Comparison of ENCODE assay signal across 9 mouse cellular contexts in the genomic region with DNA sequence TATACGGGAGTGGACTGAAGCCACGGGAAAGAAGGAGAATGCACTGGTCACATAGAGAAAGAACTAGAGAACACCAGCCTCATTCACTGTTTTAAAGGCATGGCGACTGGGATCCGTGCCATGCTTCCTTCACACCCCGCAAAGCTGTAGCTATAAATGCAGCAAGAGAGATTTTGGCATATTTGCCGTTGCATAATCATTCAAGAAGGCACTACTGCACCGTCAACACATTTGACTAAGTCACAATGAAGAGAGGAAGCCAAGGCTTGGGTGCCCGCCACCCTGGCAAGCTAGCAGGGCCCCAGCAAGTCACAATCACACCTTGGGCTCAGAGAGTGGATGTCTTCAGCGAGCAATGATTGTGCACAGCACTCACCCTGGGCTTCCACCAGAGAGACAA.
DNase-seq lines count a peak whose midpoint lies in the region; ATAC-seq and TF ChIP-seq lines count a peak whose summit lies in the region.
"Had no signal": no experiment of that assay in that cellular context is flagged by ENCODE, and none has a peak within 500 bp of the region (broad histone marks: within the 10 kb centered on the region; RNA-seq: fewer than 3 reads in every experiment).

No protein-coding gene starts in this region.

- peak; percentile 7 for DNase-seq in gastrocnemius, postnatal 25 days
- no peak for DNase-seq in gastrocnemius, adult 8-10 months (ENCODE audit: low spot score in 2 of 2)
- peak; percentile 73 for DNase-seq in cerebellum, adult 9-11 months
- DNase-seq in limb, embryonic 14.5 days (ENCODE audit: low spot score): peak; percentile 39
- DNase-seq in retina, embryonic 14.5 days (ENCODE audit: low spot score): no peak
- DNase-seq in retina, postnatal 1 day: no peak

- peak; percentile 56 for ATAC-seq in hindbrain, embryonic 16.5 days
- no peak for ATAC-seq in limb, embryonic 14.5 days (ENCODE audit: low FRiP score, low read depth)
- ATAC-seq in megakaryocyte, adult 5-6 weeks (ENCODE audit: poor library complexity, severe bottlenecking): no peak

- H3K4me1 ChIP-seq in hindbrain, embryonic 16.5 days (ENCODE audit: control insufficient read depth, insufficient read depth, low read depth, low read length): no peaks in the 10 kb centered on the region
- peaks cover 3% of the 10 kb centered on the region; the same call in 1 of the 2 replicates for H3K4me1 ChIP-seq in limb, embryonic 14.5 days (ENCODE audit: control insufficient read depth, insufficient read depth, low read length)
- H3K4me1 ChIP-seq: liver, embryonic 15.5 days had no signal

- H3K36me3 ChIP-seq in hindbrain, embryonic 16.5 days (ENCODE audit: control insufficient read depth, insufficient read depth, low read length): no peaks in the 10 kb centered on the region
- no peaks in the 10 kb centered on the region for H3K36me3 ChIP-seq in limb, embryonic 14.5 days (ENCODE audit: control insufficient read depth, insufficient read depth, low read length)
- H3K36me3 ChIP-seq: liver, embryonic 15.5 days had no signal

- H3K9ac ChIP-seq in hindbrain, embryonic 16.5 days (ENCODE audit: low read depth, low read length): no peak overlapping the region
- no peak overlapping the region for H3K9ac ChIP-seq in limb, embryonic 14.5 days (ENCODE audit: low read depth, low read length, severe bottlenecking)
- H3K9ac ChIP-seq: liver, embryonic 15.5 days had no signal

- H3K4me3 ChIP-seq in hindbrain, embryonic 16.5 days (ENCODE audit: low read length): no peak overlapping the region
- H3K4me3 ChIP-seq in limb, embryonic 14.5 days (replicated peaks; ENCODE audit: low read length): no peak overlapping the region
- H3K4me3 ChIP-seq: liver, embryonic 15.5 days had no signal

- H3K4me2 ChIP-seq in hindbrain, embryonic 16.5 days (ENCODE audit: low read length): no peak overlapping the region
- H3K4me2 ChIP-seq in limb, embryonic 14.5 days (replicated peaks; ENCODE audit: low read depth, low read length, severe bottlenecking): no peak overlapping the region
- H3K4me2 ChIP-seq: liver, embryonic 15.5 days had no signal

- no peak overlapping the region for H3K27ac ChIP-seq in hindbrain, embryonic 16.5 days (ENCODE audit: low read depth, low read length)
- H3K27ac ChIP-seq in limb, embryonic 14.5 days (replicated peaks; ENCODE audit: low read depth, low read length): no peak overlapping the region
- H3K27ac ChIP-seq: liver, embryonic 15.5 days had no signal

- no peaks in the 10 kb centered on the region for H3K9me3 ChIP-seq in hindbrain, embryonic 16.5 days (ENCODE audit: control insufficient read depth, low read length)
- no peaks in the 10 kb centered on the region for H3K9me3 ChIP-seq in limb, embryonic 14.5 days (ENCODE audit: control insufficient read depth, low read length)
- H3K9me3 ChIP-seq: liver, embryonic 15.5 days had no signal

- TF ChIP-seq POLR2A in limb, embryonic 14.5 days (IDR thresholded peaks at IDR 0.05; ENCODE audit: borderline replicate concordance, extremely low read depth, insufficient read depth, insufficient read length): no peak

- WGBS in hindbrain, embryonic 16.5 days: 60% methylated on average over 9 of the region's 9 CpGs
- 54% methylated on average over 9 of the region's 9 CpGs for WGBS in limb, embryonic 14.5 days

- H3K27me3 ChIP-seq in hindbrain, embryonic 16.5 days (replicated peaks; ENCODE audit: control insufficient read depth, insufficient read depth, low read length): no peaks in the 10 kb centered on the region
- H3K27me3 ChIP-seq in limb, embryonic 14.5 days (ENCODE audit: control insufficient read depth, insufficient read depth, low read length): no peaks in the 10 kb centered on the region
- H3K27me3 ChIP-seq: liver, embryonic 15.5 days had no signal

Comparison
In these comparisons a context has a peak if more than half of its experiments do, and no peak if none do; other contexts are left out.
1. DNase-seq: peak in gastrocnemius, postnatal 25 days (single experiment), cerebellum, adult 9-11 months (single experiment) and limb, embryonic 14.5 days (single experiment); none in gastrocnemius, adult 8-10 months (0 of 2), retina, embryonic 14.5 days (single experiment) and retina, postnatal 1 day (single experiment).